Mouse (Mus musculus) fibroblast of lung, adult 2 months (primary cell): ENCODE measurements around the gene Dbndd2.

Source experiments
- DNase-seq: peaks from one replicate; pipeline ENCODE4 v3.0.0-alpha.2; 2011; ENCODE audit warnings: low read depth

The Dbndd2 gene

DNA sequence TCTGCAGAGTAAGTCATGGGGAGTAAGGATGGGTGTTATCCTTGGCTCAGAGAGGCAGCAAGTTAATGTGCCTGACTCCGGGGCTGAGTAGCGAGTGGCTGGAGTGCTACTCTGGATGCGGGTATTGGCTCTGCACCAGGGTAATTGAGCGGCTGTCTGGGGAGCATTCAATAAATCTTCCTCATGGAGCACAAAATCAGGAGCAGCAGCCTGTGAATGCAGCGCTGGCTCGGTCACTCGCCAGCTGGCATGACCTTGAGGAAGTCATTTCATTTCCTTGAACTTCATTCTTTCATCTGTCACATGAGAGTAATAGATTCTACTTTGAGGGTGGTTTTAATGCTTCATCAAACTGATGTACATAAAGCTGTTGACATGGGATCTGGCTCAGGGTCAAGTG, 14.6 kb downstream of the Dbndd2 start:
- DNase-seq, result no peak

- DNase-seq, result no peak
These were observed 19.0 kb downstream of the Dbndd2 start for GRCm38 (mm10) chr2:164504919-164505318.

- DNase-seq, result no peak
These were observed 19.9 kb downstream of the Dbndd2 start for GRCm38 (mm10) chr2:164505619-164506347.

- DNase-seq, result no peak
These were observed 21.9 kb downstream of the Dbndd2 start for GRCm38 (mm10) chr2:164507811-164508210.

GRCm38 (mm10) chr2:164510621-164511190, 24.8 kb downstream of the Dbndd2 start:
- no peak for DNase-seq

GRCm38 (mm10) chr2:164512121-164512909, 26.4 kb downstream of the Dbndd2 start:
- no peak for DNase-seq

DNA sequence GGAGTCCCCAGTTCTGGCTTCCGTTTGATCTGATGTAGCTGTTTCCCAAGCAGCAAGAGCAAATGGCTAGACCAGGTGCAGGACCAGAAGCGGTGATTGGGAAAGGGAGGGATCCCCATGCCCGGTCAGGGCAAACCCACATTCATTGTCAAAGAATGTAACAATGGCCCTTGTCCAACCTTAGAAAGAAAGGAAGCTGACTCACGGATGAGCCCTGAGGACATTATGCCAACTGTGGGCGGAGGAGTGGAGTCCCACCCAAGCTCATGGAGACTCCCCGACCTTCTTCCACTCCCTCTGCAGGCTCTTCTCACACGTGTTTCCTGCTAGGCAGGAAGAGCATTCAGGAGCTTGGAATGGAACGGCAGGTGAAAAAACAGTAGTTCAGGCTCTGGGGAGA, 27.5 kb downstream of the Dbndd2 start:
- DNase-seq, result peak; percentile 60

DNA sequence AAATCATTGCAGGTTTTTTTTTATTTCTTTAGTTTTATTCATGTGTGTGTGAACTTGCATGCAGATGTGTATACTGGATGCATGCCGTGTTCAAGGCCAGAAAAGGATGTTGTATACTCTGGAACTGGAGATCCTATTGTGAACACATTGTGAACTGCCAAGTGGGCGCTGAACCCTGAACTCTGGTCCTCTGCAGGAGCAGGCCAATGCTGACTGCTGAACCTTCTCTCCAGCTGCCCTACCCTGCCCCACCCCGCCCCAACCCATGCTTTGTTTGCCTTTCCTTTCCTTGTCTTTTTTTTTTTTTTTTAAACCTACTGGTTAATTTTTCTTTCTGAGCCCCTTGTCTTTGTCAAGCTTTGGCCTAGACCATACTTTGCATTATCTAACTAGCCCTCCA, 29.0 kb downstream of the Dbndd2 start:
- no peak for DNase-seq

DNA sequence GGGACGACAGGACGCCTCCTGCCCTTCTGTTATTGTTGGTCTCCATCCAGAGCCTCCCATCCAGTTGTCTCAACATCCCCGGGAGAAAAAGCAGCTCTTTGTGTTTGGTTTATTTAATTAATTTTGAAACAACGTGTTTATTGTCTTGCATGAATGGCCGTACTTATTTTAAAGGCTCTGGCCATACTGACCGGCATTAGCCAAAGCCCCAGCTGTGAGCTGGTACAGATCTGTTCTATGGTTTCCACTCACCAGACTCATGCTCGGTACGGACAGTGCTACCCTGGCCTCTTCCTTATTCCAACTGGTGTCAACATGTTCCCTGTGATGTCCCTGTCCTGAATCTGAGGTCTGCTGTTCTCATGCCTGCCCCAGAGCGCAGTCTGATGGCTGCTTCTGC, 30.0 kb downstream of the Dbndd2 start:
- DNase-seq, result no peak

GRCm38 (mm10) chr2:164516592-164516991, 30.7 kb downstream of the Dbndd2 start:
- no peak for DNase-seq

- no peak for DNase-seq
These were observed 31.7 kb downstream of the Dbndd2 start for GRCm38 (mm10) chr2:164517485-164518221.

GRCm38 (mm10) chr2:164518266-164519170, 32.6 kb downstream of the Dbndd2 start:
- no peak for DNase-seq

DNA sequence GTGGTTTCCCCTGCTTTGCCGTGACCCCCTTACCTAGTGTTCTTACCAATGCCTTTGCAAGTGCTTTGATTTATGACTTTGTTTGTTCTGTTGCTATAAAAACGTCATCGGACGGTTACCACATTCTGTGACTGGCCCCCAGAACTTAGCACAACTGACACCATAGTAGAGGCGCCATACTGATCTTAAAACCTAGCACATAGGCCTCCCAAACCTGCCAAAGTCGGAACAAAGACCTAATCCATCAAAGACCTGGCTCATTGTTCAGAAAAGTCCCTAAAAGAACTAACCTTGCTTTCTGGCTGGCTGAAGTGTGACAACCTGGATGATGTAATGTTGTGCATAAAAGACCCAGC, 33.2 kb downstream of the Dbndd2 start:
- no peak for DNase-seq

DNA sequence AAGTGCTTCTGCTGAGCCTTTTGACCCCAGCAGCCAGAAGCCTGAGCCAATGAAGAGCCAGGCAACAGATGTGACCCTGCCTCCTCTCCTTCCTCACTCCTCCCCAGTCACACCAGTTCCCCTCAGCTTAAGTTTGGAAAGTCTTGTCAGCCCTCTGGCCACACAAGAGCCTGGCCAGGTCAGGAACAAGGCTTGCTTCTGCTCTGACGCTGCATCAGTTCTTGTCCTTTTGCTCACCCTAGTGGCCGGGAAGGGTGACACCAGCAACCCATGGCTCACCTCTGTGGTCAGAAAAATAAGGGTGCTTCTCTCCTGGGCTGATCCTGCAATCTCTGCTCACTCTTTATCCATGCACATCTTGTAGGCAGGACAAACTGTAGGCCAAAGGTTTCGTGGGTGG, 34.9 kb downstream of the Dbndd2 start:
- DNase-seq, result no peak

GRCm38 (mm10) chr2:164521841-164522240, 35.9 kb downstream of the Dbndd2 start:
- peak; percentile 83 for DNase-seq

DNA sequence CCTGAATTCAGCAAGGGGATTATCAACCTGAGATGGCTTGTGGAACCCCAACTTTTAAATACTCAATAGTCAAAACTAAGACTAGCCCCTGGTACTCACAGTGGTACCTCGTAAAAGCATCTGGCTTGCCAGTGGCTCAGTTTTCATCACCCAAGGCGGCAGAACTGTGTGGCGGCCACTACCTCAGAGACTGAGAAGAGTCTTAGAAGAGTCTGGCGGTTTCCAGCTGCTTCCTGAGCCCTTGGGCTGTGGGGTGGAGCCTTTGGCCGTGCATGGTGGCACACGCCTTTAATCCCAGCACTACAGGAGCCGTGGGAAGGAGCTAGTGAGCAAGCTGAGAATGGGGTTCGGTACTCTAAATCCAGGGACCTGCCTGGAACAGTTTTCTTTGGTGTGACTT, 36.4 kb downstream of the Dbndd2 start:
- no peak for DNase-seq

- no peak for DNase-seq
These were observed 37.4 kb downstream of the Dbndd2 start for GRCm38 (mm10) chr2:164523301-164523773.

GRCm38 (mm10) chr2:164528557-164528956, 42.7 kb downstream of the Dbndd2 start:
- DNase-seq, result no peak

GRCm38 (mm10) chr2:164531169-164531568, 45.3 kb downstream of the Dbndd2 start:
- DNase-seq, result no peak

DNA sequence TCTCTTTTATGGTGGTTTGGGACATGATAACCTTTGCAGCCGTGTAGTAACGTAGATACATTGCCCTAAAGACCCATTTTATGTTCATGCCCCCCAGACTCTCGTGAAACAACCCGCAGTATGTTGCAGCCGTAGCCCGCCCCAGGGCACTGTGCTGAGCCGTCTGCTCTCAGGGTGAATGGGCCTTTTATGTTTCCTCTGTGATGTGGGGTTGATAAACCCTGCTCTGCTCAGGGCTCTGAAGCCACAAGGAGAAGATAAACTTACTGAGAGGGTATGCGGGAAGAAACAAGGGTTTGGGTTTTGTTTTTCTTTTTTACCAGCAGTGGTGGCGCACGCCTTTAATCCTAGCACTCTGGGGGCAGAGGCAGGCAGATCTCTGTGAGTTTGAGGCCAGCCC, 48.4 kb downstream of the Dbndd2 start:
- DNase-seq, result no peak

- DNase-seq, result no peak
These were observed 51.1 kb downstream of the Dbndd2 start for GRCm38 (mm10) chr2:164537003-164537402.
